Mouse (Mus musculus) liver, embryonic 14 days (tissue): ENCODE measurements around the gene 1700016K19Rik. TPM values are rescaled to one million over a fixed set of nuclear protein-coding genes. Genes with fewer than 3 reads are reported as not detected.

Source experiments
- polyA plus RNA-seq: library from polyadenylated mRNA; depleted of rRNA; stranded (reverse); fragments of >200 nt; gene quantifications from 2 replicates; pipeline ENCODE4 v1.2.3, GENCODE M21; 2012; rRNA removed

1700016K19Rik gene
- not detected in 2 replicates for polyA plus RNA-seq

GRCm38 (mm10) chr11:75999440-76000155 is at the start of gene 1700016K19Rik:
TSS of gene 1700016K19Rik (plus strand) at chr11:75999912.

GRCm38 (mm10) chr11:76027139-76028071 is 27.7 kb downstream of the 1700016K19Rik start, which contains the start of gene Rflnb:
TSS of gene Rflnb (minus strand) at chr11:76027782.

Other genes with a start within 250 kb of the 1700016K19Rik start
- gene Doc2b, start 203.9 kb upstream of the 1700016K19Rik start, polyA plus RNA-seq, result 0.01 and 0.03 TPM in 2 replicates
- 0.29 and 0.31 TPM in 2 replicates for gene Rph3al, start 61.5 kb upstream of the 1700016K19Rik start, polyA plus RNA-seq
- 1.4 and 1.6 TPM in 2 replicates for gene Rflnb, start 27.9 kb downstream of the 1700016K19Rik start, polyA plus RNA-seq
- gene Vps53, start 179.7 kb downstream of the 1700016K19Rik start, polyA plus RNA-seq, result 9.9 and 10.8 TPM in 2 replicates
- gene Fam57a, start 179.8 kb downstream of the 1700016K19Rik start, polyA plus RNA-seq, result 2.9 and 3.1 TPM in 2 replicates
- 0.43 and 0.54 TPM in 2 replicates for gene Dbil5, start 217.7 kb downstream of the 1700016K19Rik start, polyA plus RNA-seq
- 5.7 and 7.3 TPM in 2 replicates for gene Gemin4, start 217.8 kb downstream of the 1700016K19Rik start, polyA plus RNA-seq
- gene Mrm3, start 243.8 kb downstream of the 1700016K19Rik start, polyA plus RNA-seq, result 11.3 and 11.7 TPM in 2 replicates
- 21.1 and 21.5 TPM in 2 replicates for gene Glod4, start 243.8 kb downstream of the 1700016K19Rik start, polyA plus RNA-seq